Mouse (Mus musculus) kidney, adult 8-10 months (tissue): Measurements from ENCODE around the gene Scube3.

ENCODE experiments used
- DNase-seq, 2 experiments: peaks; one replicate each; pipeline ENCODE4 v3.0.0; 2022

The Scube3 gene

GRCm38 (mm10) chr17:28135496-28135895, 6.4 kb upstream of the Scube3 start:
- DNase-seq = no peak

GRCm38 (mm10) chr17:28136266-28136665, 5.7 kb upstream of the Scube3 start:
- no peak for DNase-seq

GRCm38 (mm10) chr17:28138013-28138412, 3.9 kb upstream of the Scube3 start:
- DNase-seq = no peak

GRCm38 (mm10) chr17:28138685-28139084, 3.3 kb upstream of the Scube3 start:
- DNase-seq = no peak

- no peak for DNase-seq
These were observed 1.3 kb upstream of the Scube3 start for GRCm38 (mm10) chr17:28140431-28141204.

GRCm38 (mm10) chr17:28141205-28141650, 713 bp upstream of the Scube3 start:
- DNase-seq = no peak

- no peak for DNase-seq
These were observed 1.0 kb downstream of the Scube3 start for GRCm38 (mm10) chr17:28142700-28143610.

- no peak for DNase-seq
These were observed 1.8 kb downstream of the Scube3 start for GRCm38 (mm10) chr17:28143751-28144150.

GRCm38 (mm10) chr17:28144241-28144640, 2.3 kb downstream of the Scube3 start:
- no peak for DNase-seq

- no peak for DNase-seq
These were observed 6.3 kb downstream of the Scube3 start for GRCm38 (mm10) chr17:28148288-28148687.

GRCm38 (mm10) chr17:28149734-28150133, 7.8 kb downstream of the Scube3 start:
- DNase-seq = no peak

- DNase-seq = no peak
These were observed 8.5 kb downstream of the Scube3 start for GRCm38 (mm10) chr17:28150456-28150855.

GRCm38 (mm10) chr17:28153095-28153494, 11.2 kb downstream of the Scube3 start:
- DNase-seq = no peak

GRCm38 (mm10) chr17:28154970-28155369, 13.0 kb downstream of the Scube3 start:
- no peak for DNase-seq

GRCm38 (mm10) chr17:28160361-28160760, 18.4 kb downstream of the Scube3 start:
- no peak for DNase-seq

GRCm38 (mm10) chr17:28161310-28161881, 19.5 kb downstream of the Scube3 start:
- DNase-seq = no peak

GRCm38 (mm10) chr17:28163666-28164065, 21.7 kb downstream of the Scube3 start:
- DNase-seq = peak; percentile 60 to 68

- DNase-seq = no peak
These were observed 28.7 kb downstream of the Scube3 start for GRCm38 (mm10) chr17:28170460-28171305.

GRCm38 (mm10) chr17:28172690-28173089, 30.7 kb downstream of the Scube3 start:
- no peak for DNase-seq

GRCm38 (mm10) chr17:28176775-28177539, 35.0 kb downstream of the Scube3 start, which contains the start of gene Zfp523:
Gene Zfp523, plus strand, starts transcription at chr17:28177129.
- DNase-seq = peak; percentile 84 to 85

GRCm38 (mm10) chr17:28177540-28178046, 35.7 kb downstream of the Scube3 start:
- DNase-seq = peak in 1 of 2 experiments; percentile 24
